Mouse (Mus musculus): ENCODE results near the gene Noc2l. TPM values are rescaled to one million over a fixed set of nuclear protein-coding genes. Genes with fewer than 3 reads are reported as not detected.

Gene Noc2l
- polyA plus RNA-seq, 1 experiment: 158 TPM

- no peak for DNase-seq
- TF ChIP-seq CTCF (IDR thresholded peaks at IDR 0.05; ENCODE audit: borderline replicate concordance, control insufficient read depth, extremely low read depth, insufficient read depth, low read length, poor library complexity) (no peak), POLR2A (IDR thresholded peaks at IDR 0.05; ENCODE audit: control insufficient read depth, extremely low read depth, insufficient read depth, low read length, poor library complexity) (no peak)
- Histone ChIP-seq H3K36me3 (ENCODE audit: control insufficient read depth, insufficient read depth, low read length) (0 out of 2 replicates have a peak, but pooled peaks cover 3% of the 10 kb centered on the region), H3K4me3 (ENCODE audit: control insufficient read depth, insufficient read depth, low read length) (peak overlapping the region; percentile 9), H3K27me3 (ENCODE audit: control insufficient read depth, insufficient read depth, low read length) (no peaks in the 10 kb centered on the region), H3K4me1 (replicated peaks; ENCODE audit: control insufficient read depth, insufficient read depth, low read length) (no peaks in the 10 kb centered on the region), H3K27ac (ENCODE audit: control insufficient read depth, insufficient read depth, low read length) (no peak overlapping the region)
- WGBS: 84% methylated on average over 18 of the region's 18 CpGs
Observed at GRCm38 (mm10) chr4:156227752-156228392, 7.9 kb upstream of the Noc2l start.

GRCm38 (mm10) chr4:156228393-156229024 is 7.3 kb upstream of the Noc2l start:
- 0 out of 2 replicates have a peak, but pooled peaks cover 3% of the 10 kb centered on the region for H3K36me3 ChIP-seq (ENCODE audit: control insufficient read depth, insufficient read depth, low read length)
- no peak overlapping the region for H3K27ac ChIP-seq (ENCODE audit: control insufficient read depth, insufficient read depth, low read length)
- no peaks in the 10 kb centered on the region for H3K27me3 ChIP-seq (ENCODE audit: control insufficient read depth, insufficient read depth, low read length)
- H3K4me1 ChIP-seq (replicated peaks; ENCODE audit: control insufficient read depth, insufficient read depth, low read length): peaks cover 4% of the 10 kb centered on the region
- peak overlapping the region; percentile 9; the same call in 1 of the 2 replicates for H3K4me3 ChIP-seq (ENCODE audit: control insufficient read depth, insufficient read depth, low read length)
- 72% methylated on average over 12 of the region's 12 CpGs for WGBS
- no peak for DNase-seq
- TF ChIP-seq POLR2A (IDR thresholded peaks at IDR 0.05; ENCODE audit: control insufficient read depth, extremely low read depth, insufficient read depth, low read length, poor library complexity): no peak
- no peak for TF ChIP-seq CTCF (IDR thresholded peaks at IDR 0.05; ENCODE audit: borderline replicate concordance, control insufficient read depth, extremely low read depth, insufficient read depth, low read length, poor library complexity)

GRCm38 (mm10) chr4:156234021-156234501 is 1.7 kb upstream of the Noc2l start:
- H3K36me3 ChIP-seq (ENCODE audit: control insufficient read depth, insufficient read depth, low read length): peaks cover 4% of the 10 kb centered on the region; the same call in 1 of the 2 replicates
- H3K4me3 ChIP-seq (ENCODE audit: control insufficient read depth, insufficient read depth, low read length): peak overlapping the region; percentile 71
- H3K4me1 ChIP-seq (replicated peaks; ENCODE audit: control insufficient read depth, insufficient read depth, low read length): peaks cover 18% of the 10 kb centered on the region
- no peak overlapping the region for H3K27ac ChIP-seq (ENCODE audit: control insufficient read depth, insufficient read depth, low read length)
- TF ChIP-seq POLR2A (IDR thresholded peaks at IDR 0.05; ENCODE audit: control insufficient read depth, extremely low read depth, insufficient read depth, low read length, poor library complexity): no peak
- TF ChIP-seq CTCF (IDR thresholded peaks at IDR 0.05; ENCODE audit: borderline replicate concordance, control insufficient read depth, extremely low read depth, insufficient read depth, low read length, poor library complexity): no peak
- peak; percentile 19 for DNase-seq
- H3K27me3 ChIP-seq (ENCODE audit: control insufficient read depth, insufficient read depth, low read length): no peaks in the 10 kb centered on the region
- WGBS: 26% methylated on average over 17 of the region's 17 CpGs

- no peak within 1 kb of the TSS; the same call in 1 of the 2 replicates for H3K27ac ChIP-seq (ENCODE audit: control insufficient read depth, insufficient read depth, low read length)
- H3K36me3 ChIP-seq (ENCODE audit: control insufficient read depth, insufficient read depth, low read length): peaks cover 11% of the 10 kb centered on the region
- no peaks in the 10 kb centered on the region for H3K27me3 ChIP-seq (ENCODE audit: control insufficient read depth, insufficient read depth, low read length)
- TF ChIP-seq CTCF (IDR thresholded peaks at IDR 0.05; ENCODE audit: borderline replicate concordance, control insufficient read depth, extremely low read depth, insufficient read depth, low read length, poor library complexity) (no peak), POLR2A (IDR thresholded peaks at IDR 0.05; ENCODE audit: control insufficient read depth, extremely low read depth, insufficient read depth, low read length, poor library complexity) (peak; percentile 49; the same call in 1 of the 2 replicates)
- peak; percentile 79 for DNase-seq
- peaks cover 18% of the 10 kb centered on the region for H3K4me1 ChIP-seq (replicated peaks; ENCODE audit: control insufficient read depth, insufficient read depth, low read length)
- peak within 1 kb of the TSS; percentile 85 for H3K4me3 ChIP-seq (ENCODE audit: control insufficient read depth, insufficient read depth, low read length)
- under 1% methylated on average over 37 of the region's 48 CpGs for WGBS
Observed at GRCm38 (mm10) chr4:156234701-156235213, 1.1 kb upstream of the Noc2l start, which contains the start of gene Plekhn1. Gene Plekhn1, minus strand, starts transcription at chr4:156234857.

GRCm38 (mm10) chr4:156235360-156235770 is 445 bp upstream of the Noc2l start:
- H3K4me1 ChIP-seq (replicated peaks; ENCODE audit: control insufficient read depth, insufficient read depth, low read length): peaks cover 18% of the 10 kb centered on the region
- no peak overlapping the region; the same call in 1 of the 2 replicates for H3K27ac ChIP-seq (ENCODE audit: control insufficient read depth, insufficient read depth, low read length)
- H3K27me3 ChIP-seq (ENCODE audit: control insufficient read depth, insufficient read depth, low read length): no peaks in the 10 kb centered on the region
- H3K4me3 ChIP-seq (ENCODE audit: control insufficient read depth, insufficient read depth, low read length): peak overlapping the region; percentile 60
- TF ChIP-seq CTCF (IDR thresholded peaks at IDR 0.05; ENCODE audit: borderline replicate concordance, control insufficient read depth, extremely low read depth, insufficient read depth, low read length, poor library complexity) (no peak), POLR2A (IDR thresholded peaks at IDR 0.05; ENCODE audit: control insufficient read depth, extremely low read depth, insufficient read depth, low read length, poor library complexity) (no peak)
- peaks cover 17% of the 10 kb centered on the region for H3K36me3 ChIP-seq (ENCODE audit: control insufficient read depth, insufficient read depth, low read length)
- 1% methylated on average over 15 of the region's 15 CpGs for WGBS
- peak; percentile 24 for DNase-seq

- 35% methylated on average over 58 of the region's 60 CpGs for WGBS
- Histone ChIP-seq H3K27ac (ENCODE audit: control insufficient read depth, insufficient read depth, low read length) (no peak overlapping the region), H3K27me3 (ENCODE audit: control insufficient read depth, insufficient read depth, low read length) (no peaks in the 10 kb centered on the region), H3K4me1 (replicated peaks; ENCODE audit: control insufficient read depth, insufficient read depth, low read length) (peaks cover 18% of the 10 kb centered on the region), H3K4me3 (ENCODE audit: control insufficient read depth, insufficient read depth, low read length) (peak overlapping the region; percentile 60), H3K36me3 (ENCODE audit: control insufficient read depth, insufficient read depth, low read length) (peaks cover 23% of the 10 kb centered on the region)
- peak; percentile 9 for DNase-seq
- TF ChIP-seq CTCF (IDR thresholded peaks at IDR 0.05; ENCODE audit: borderline replicate concordance, control insufficient read depth, extremely low read depth, insufficient read depth, low read length, poor library complexity): no peak
- TF ChIP-seq POLR2A (IDR thresholded peaks at IDR 0.05; ENCODE audit: control insufficient read depth, extremely low read depth, insufficient read depth, low read length, poor library complexity): no peak
Observed at GRCm38 (mm10) chr4:156236651-156237447, 1.0 kb downstream of the Noc2l start.
